Mouse (Mus musculus) right cerebral cortex, postnatal 14 days (tissue): ENCODE data around the gene Nt5c3b.
A peak's percentile ranks its signal among the peaks of the same experiment; 100 is the strongest.

ENCODE experiments used
- DNase-seq: peaks from one replicate; pipeline ENCODE4 v3.0.0; 2022

Nt5c3b gene

DNA sequence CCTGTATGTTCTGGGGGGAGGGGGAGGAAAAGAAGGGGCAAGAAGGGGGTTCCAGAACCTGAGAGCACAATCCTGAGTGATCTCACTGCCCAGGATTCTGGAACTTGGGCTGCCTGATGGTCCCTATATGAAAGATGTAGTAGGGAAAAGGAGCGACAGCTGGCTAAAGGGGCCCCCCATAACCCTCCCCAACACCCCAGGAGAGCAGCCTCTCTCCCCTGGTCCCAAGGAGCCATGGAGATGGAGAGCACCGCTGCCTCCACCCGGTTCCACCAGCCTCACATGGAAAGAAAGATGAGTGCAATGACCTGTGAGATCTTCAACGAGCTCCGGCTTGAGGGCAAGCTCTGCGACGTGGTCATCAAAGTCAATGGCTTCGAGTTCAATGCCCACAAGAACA is at the start of gene Nt5c3b, which contains the start of gene Klhl10:
Gene Nt5c3b, minus strand, starts transcription at position 12 of the 400 bp plus-strand sequence.
Gene Klhl10, plus strand, starts transcription at position 121 of the 400 bp plus-strand sequence.
- DNase-seq = no peak

DNA sequence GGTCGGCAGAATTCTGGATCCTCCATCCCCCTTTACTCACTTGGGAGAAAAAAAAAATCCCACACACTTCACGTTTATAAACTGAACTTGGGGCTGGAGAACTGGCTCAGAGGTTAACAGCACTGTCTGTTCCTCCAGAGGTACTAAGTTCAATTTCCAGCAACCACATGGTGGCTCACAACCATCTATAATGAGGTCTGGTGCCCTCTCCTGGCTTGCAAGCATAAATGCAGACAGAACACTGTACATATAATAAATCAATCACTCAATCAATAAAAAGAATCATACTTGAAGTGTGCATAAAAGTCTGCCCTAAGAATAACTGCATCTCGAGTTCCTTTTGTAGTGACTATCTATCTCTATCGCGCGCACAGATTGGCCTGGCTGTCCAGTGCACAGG is 49.3 kb upstream of the Nt5c3b start:
- no peak for DNase-seq

DNA sequence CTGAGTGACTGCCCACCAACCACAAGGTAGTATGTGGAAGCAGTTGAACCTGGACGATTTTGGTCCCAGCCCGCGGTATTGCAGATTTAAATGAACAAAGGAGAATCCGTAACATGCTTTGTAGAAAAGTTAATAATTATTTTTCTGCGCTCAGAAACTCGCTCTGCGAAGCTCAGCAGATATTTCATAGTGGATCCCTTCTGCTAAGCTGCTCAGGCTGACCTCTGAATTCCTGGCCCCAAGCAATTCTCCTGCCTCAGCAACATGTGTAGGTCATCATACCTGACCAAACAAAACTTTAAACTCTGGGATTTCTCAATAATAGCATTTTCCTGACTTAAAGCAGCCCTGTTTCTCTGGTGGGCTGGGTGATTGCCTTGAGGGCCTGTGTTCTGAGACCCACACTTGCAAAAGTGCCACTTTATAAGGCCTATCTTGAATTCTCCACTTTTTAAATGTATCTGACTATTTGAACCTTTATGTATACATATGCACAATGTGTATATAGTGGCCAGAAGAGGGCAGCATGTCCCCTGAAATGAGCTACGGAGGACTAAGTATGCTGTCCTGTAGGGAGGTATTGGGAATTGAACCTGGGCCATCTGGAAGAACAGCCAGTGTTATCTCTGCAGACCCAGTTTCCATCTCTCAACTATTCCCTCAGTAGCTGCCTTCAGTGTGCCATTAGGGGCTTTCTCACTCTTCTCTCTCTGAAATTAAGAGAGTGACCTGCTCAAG is 44.4 kb upstream of the Nt5c3b start:
- no peak for DNase-seq

DNA sequence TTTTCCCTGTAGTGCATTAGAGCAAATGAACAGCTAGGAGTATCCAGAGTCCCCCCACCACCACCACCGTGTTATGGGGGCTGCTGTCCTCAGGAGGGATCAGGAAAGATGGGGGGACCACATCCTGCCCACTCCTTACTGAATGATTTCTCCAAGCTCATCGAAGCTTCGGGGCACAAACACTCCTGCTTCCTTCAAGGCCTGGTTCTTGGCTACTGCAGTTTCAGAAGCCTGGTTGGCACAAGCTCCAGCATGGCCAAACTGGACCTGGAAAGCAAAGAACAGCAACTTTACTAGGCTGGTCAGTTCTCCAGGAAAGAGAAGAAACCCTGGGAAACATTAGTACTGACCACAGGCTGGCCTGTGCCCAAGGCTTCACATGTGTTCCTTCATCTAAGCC is 42.9 kb upstream of the Nt5c3b start:
- DNase-seq = no peak

DNA sequence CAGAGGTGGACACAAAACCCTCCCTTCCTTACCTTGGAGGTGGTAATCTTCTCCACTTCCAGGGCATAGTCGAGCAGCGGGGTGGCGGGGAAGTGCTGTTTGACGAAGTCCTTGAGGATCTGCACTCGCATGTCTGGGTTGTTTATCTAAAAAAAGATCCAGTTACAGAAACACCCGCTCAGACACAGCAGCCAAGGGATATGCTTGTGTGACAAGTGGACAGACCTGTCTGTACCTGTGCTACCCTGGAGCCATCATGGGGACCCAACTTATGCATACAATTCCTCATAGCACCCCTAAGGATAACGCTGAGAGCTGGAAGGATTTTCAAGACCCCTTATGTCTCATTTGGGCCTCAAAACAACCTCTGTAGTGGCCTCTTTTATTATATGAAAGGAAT is 37.5 kb upstream of the Nt5c3b start:
- no peak for DNase-seq

DNA sequence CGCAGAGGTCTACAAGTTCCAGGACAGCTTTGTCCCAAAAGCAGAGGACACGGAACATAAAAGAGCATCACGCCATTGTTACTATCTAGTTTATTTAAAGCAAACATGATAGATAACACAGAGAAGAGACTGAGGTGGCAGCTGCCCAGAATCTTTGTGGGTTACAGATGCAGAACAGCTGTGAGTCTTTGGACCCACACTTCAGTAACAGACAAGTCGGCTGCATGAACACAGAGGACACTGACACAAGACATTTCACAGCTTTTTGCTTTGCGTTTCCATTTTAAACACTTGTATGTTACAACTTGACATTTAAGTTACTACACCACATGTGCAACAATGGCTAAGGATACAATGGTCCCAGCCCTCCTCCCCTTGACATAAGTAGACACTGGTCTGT is 34.7 kb upstream of the Nt5c3b start:
- no peak for DNase-seq

DNA sequence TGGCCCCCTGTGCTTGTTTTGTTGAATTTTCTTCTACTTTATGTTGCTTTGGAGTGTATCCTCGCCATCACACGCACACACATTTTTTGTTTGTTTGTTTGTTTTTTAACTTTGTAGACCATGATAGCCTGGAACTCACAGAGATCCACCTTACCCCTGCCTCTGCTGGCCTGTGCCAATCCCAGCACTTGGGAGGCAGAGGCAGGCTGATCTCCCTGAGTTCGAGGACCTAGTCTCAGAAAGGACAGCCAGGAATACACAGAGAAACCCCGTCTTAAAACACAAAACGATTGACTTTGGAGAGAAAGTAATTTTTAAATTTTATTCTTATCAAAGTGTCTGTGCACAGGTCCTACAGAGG is 31.3 kb upstream of the Nt5c3b start:
- DNase-seq = no peak

DNA sequence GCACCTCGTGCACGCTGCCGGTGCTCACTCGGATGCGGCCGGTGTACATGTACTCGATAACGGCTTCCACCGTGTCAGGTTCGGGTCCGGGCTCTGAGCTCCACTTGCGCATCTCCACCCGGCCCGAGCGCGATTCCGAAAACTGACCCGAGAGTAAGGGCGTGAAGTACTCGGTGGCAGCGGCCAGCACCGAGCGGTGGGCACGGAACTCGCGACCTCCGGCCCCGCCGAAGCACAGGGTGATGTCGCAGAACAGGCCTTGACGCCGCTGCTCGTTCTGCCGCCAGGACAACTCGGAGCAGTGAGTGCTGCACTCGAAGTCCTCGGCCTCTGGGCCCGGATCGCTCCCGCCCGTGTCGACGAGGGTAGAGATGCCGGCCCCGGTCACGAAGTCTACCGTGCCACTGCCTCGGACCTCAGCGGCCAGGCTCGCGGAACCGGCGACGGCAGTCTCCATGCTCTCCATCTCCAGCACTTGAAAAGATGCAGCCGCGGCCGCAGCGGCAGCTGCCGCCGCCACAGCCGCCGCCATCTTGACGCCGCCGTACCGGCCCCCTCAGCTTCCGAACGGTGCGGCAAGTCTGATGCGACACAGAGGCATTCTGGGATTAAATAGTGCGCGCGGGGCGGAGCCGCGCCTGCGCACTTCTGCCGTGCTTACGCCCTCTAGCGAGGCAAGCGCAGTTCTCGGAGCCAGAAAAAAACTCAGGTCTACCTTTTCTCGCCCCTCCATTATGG is 30.8 kb upstream of the Nt5c3b start, which contains the start of gene Klhl11:
Gene Klhl11, minus strand, starts transcription at position 545 of the 738 bp plus-strand sequence.
- DNase-seq = peak; percentile 85

DNA sequence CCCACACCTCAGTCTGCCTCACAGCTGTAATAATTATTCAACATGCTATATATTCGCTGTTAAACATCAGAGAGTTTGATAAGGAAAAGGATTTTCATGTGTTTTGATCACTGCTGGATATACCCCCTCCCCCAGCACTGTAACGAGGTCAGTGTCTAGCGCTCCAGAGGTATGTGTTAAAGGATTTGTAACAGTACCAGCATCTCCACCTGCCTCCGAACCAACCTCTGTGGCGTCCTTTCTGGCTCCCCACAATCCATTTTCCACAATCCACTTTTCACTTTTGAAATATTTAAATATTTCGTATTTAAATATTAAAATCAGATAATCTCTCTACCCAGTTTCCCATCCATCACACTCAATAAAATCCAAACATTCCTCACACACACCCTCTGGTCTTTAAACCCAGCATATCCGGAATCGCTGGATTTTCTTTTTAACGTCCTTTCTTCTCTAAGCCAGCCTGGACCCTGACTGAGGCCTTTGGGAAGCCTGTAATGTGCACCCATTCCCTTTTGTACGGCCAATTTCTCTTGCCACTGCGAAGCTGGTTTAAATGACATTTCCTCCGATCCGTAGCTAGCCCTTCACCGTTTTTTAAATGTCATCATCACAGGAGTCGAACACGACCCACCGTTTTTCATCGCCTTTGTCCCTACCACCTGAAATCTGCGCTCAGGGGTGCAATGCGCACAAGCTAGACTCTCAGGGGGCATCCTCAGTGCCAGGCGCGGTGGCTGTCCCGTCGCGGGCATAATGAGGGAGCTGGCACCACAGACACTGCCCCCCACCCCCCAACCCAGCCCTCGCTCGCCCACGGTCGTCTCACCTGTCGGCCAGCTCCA is 30.0 kb upstream of the Nt5c3b start:
- no peak for DNase-seq

DNA sequence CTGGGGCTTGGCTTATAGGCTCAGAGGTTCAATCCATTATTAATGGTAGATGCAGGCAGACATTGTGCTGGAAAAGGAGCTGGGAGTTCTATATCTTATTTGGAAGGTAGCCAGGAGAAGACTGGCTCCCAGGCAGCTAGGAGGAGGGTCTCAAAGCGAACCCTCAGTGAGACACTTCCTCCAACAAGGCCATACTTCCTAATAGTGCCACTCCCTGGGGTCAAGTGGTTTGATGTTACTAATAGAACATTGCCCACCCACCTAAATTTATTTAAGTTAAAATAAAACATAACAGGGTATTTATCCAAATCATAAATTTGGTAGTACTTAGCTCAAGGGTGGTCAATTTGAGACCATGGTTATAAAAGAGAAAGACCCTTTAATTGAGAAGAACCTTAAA is 24.2 kb upstream of the Nt5c3b start:
- DNase-seq = no peak

DNA sequence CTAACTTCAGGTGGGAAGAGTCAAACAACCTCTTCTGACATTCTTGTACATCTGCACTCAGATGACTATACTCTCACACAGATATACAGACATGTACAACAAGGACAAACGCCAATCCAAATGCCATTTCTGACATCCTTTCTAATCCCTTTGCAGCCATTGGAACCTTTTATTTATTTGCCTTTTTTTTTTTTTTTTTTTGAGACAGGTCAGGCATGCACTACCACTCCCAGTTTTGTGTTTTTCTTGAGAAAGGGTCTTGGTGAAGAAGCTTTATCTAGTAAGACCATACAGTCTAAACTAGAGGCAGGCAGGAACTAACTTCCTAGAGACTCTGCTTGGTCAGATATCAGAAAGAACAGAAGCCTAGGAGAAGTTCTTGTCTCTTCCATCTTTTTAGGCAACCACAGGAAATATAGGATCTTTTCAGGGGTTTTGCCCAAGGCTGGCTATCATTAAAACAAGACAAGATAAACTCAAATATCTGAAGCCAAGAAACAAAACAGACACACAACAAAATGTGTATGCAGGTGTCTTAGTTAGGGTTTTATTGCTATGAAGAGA is 23.7 kb upstream of the Nt5c3b start:
- no peak for DNase-seq

DNA sequence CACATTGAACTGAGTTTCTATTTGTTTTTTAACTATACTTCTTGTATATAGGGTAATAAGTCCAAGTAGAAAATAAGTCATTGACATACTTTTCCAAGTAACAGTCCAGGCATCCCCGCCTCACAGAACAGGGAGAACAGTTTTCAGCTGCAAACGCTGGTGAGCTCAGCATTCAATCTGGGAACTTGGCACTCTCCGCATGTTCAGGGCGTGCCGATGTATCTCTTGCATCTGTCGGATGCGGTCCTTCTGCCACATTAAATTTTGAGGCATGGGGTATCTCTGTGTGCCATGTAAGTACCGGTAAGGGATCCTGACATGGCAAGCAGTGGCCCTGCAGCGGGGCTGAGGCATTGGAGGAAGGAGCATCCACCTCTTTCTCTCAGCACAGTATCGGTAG is 21.1 kb upstream of the Nt5c3b start:
- peak; percentile 21 for DNase-seq

DNA sequence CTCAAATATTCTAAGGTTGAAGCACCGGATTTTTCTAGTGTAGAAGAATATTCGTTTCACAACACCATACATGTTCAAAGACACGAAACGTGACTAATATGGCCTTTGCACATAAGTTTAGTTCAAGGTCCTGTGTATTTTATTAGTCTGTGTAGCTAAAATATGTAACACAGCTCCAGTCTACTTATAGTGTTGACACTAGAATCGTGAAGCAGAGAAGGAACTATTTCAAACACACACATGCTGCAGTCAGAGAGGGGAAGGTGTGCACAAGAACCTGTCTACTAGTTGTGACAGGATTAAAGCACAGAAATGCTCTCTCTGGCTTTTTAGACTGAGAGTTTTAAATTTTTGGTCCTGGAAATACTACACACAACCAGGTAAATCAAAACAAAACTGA is 16.1 kb upstream of the Nt5c3b start:
- DNase-seq = no peak

DNA sequence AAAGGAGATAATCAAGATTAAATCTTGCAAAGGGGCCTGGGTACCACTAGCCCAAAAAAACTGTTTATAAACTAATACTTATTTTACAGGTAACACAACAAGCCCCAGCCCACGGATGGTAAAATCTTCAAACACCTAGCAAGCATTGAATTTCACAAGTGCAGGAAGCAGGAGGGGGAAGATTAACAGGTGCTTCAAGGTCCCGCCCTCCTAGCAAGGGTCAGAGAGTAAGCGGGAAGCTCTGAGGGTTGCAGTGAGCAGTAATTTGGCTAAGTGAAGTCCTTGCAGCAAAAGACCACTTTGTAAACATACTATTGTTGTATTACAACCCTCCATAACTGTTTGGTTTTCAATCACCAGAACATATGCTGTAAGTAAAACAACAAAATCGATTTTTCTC is 15.6 kb upstream of the Nt5c3b start:
- no peak for DNase-seq

DNA sequence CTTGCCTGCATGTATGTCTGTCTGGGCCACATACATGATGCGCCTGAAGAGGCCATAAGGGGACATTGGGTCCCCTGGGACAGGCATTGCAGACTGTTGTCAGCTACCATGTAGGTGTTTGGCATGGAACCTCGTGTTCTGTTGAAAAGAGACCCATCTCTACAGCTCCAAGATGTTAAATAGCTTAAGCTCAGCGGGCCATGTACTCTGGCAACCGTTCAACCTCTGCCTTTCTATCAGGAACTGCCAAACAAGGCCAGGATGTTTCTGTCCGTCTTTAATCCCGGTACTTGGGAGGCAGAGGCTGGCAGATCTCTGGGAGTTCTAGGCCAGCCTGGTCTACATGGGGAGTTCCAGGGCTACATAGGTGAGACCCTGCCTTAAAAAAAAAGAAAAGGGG is 1.0 kb upstream of the Nt5c3b start:
- no peak for DNase-seq

DNA sequence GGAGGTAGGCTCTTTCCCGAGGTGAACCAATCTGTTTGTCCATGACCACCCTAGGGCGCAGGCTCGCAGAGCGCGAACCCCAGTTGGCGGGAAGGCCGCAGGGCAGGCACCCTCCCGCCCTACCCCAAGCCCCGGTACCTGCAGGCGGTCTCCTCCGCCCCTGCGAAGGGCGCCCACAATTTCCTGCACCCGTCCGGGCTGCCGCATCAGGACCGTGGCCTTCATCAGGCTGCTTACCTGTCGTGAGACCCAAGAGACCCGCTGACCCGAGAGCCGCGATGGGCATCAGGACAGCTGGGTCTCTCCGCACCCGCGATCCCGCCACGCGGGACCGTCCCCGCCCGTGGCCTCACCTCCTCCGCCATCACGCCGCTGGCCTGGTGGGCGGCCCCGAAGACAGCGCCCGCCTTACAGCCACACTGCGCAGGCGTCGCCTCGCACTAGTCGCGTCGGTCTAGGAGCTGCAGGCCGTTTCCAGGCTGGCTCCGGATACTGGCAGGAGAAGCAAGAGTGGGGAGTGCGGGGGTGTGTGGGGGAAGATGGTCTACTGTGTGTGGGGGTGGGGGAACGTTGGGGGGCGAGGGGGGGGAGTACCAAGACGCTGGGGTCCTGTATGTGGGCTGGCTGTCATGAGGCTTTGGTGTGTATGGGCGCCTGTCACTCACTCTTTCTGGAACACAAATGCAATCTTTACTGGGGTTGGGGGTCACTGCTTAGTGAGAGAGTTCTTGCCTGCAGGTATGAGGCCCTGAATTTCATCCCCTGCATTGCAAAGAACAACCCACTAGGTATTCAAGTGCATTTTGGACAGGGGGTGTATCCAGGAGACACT is 701 bp downstream of the Nt5c3b start:
- peak; percentile 81 for DNase-seq

DNA sequence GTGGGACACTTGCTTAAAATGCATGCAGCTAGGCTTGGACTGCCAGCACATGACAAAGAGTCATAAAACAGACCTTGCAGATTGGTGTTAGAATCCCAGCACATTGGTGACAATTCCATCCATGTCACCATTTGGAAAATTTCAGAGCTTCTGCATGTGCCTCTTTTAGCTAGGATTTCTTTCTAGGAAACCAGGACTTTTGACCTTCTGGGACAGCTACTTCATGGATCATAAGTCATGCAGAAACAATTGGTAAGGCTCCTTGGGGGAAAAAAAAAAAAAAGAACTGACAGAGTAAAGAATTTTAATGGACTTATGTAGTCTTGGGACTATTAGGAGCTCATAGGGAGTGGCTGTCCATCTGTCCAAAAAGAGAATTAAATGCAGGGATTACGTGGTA is 3.7 kb downstream of the Nt5c3b start:
- no peak for DNase-seq

DNA sequence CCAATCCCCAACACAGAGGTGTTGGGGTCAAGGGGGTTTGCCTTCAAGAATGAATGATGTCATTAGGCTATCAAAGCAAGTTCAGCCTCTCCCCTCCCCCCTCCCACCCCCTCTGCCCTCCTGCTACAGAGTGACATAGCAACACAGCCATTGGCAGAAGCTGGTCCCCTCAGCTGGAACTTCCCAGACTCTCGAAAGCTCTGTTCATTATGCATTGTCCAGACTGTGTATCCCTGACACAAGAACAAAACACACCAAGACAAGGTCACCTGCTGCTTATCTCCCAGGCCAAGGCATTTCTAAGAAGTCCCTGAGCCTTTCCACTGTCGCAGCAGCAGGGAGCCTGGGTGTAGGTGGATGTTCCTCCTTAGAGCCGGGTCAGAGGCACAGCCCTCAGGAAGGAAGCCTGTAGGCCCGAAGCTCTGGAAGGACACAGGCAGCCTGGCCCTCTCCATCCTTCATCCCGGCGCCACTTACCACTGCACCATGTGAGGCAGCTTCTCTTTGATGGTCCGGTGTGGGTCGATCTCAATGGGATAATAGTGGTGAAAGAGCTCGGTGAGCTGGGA is 5.8 kb downstream of the Nt5c3b start:
- DNase-seq = no peak

DNA sequence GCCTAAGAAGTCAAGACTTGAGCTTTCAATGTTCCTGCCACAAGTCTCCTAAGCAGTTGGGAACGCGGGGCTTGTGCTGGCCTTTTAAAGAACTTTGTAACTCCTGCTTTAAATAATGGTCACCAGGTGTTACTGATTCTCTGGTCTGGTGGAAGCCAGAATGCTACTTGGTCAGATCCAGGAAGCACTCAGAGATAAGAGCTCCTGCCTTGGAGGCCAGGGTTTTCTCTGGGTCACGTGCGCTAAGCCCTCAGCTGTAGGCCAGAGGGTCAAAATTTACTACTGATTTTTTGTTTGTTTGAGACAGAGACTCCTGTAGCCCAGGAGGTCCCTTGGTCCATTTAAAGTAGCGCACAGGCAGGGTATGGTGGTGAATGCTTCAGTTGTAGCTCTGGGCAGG is 9.6 kb downstream of the Nt5c3b start:
- DNase-seq = no peak

DNA sequence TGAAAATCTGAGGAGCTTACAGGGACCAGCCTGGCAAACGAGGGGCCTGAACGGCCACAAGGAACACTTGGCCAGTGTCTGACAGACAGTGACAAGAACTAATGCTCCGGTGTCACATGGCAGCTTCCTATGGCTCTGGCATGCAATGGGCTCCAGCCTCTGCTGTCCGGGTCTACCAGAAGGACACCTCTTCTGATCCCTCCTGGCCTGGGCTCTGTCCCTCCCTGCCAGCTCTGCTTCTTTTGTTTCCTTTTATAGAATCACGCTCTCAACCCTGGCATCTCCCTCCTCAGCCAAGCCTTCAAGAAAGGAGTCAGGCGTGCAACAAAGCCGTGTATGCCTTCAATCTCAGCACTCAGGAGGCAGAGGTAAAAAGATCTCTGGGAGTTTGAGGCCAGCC is 11.6 kb downstream of the Nt5c3b start:
- no peak for DNase-seq

DNA sequence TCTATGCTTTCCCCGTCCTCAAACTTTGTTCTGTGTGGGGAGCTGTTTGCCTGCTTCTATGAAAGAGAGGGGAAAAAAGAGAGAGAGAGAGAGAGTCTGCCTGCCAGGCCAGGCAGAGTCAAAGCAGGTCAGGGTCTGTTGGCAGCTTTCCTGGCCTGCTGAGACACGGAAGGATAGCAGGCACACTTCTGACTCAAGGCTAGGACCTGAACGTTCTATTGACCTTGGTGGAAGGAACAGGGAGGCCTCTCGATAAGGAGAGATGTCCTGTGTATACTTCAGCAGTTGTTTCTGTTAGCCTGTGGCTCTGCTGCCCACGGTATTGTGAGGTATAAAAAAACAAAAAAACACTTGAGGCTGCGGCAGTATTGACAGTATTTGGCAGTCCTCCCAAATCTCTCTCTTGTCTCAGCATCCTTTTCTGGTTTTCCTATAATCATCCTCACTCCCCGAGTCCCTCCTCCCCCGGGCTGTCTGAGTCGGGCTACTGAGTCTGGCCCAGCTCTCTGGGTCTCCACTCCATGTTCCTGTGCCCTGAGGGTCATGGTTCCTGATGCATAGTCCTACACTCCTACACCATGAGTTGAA is 12.9 kb downstream of the Nt5c3b start:
- DNase-seq = no peak

DNA sequence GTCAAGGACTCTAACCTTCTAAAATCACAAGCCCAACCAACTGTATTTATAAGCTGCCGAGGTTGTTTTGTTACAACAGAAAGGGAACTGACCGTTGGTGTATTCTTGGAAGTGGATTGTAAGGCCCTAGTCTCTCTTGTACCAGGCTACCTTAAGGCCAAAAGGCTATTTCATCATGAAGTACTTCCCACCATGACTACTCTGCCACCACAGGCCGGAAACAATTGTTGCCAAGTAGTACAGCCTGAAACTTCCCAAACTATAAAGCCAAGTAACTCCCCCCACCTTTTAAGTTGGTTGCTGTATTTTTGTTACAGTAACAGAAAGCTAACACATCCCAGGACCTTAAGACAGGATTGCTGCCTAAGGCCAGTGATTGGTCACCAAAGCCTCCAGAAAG is 14.8 kb downstream of the Nt5c3b start:
- no peak for DNase-seq
